Mouse (Mus musculus) myocyte (in vitro differentiated cells): ENCODE data around the gene Tmem161a.

Source experiments
- CEBPB ChIP-seq: IDR thresholded peaks from 2 replicates; pipeline ENCODE4 v1.6.1; 2011; ENCODE audit warnings: mild to moderate bottlenecking, moderate library complexity; ENCODE audit not compliant: poor library complexity, insufficient read depth, severe bottlenecking
- MAX ChIP-seq: IDR thresholded peaks from one replicate; pipeline ENCODE4 v1.6.1; 2011; ENCODE audit warnings: low read depth, mild to moderate bottlenecking, control low read depth
- MYOD1 ChIP-seq, 3 experiments: IDR thresholded peaks; one replicate each; pipeline ENCODE4 v1.6.1; 2011; ENCODE audit warnings: control low read depth in 2 of 3, low read depth in 2 of 3, mild to moderate bottlenecking in 2 of 3, moderate library complexity in 1 of 3; ENCODE audit not compliant: insufficient read length in 2 of 3, control insufficient read depth in 1 of 3
- POLR2A ChIP-seq: IDR thresholded peaks from one replicate; pipeline ENCODE4 v1.6.1; 2011; ENCODE audit warnings: low read depth, mild to moderate bottlenecking, control low read depth, moderate library complexity; ENCODE audit not compliant: insufficient read length
- POLR2AphosphoS2 ChIP-seq: IDR thresholded peaks from one replicate; pipeline ENCODE4 v1.6.1; 2011; ENCODE audit warnings: low read depth, control low read depth; ENCODE audit not compliant: insufficient read length
- SRF ChIP-seq: IDR thresholded peaks from one replicate; pipeline ENCODE4 v1.6.1; 2011; ENCODE audit warnings: low read depth; ENCODE audit not compliant: control insufficient read depth, insufficient read length
- TCF12 ChIP-seq: IDR thresholded peaks from one replicate; pipeline ENCODE4 v1.6.1; 2011; ENCODE audit warnings: mild to moderate bottlenecking, control low read depth; ENCODE audit not compliant: poor library complexity, insufficient read depth, severe bottlenecking
- USF1 ChIP-seq: IDR thresholded peaks from one replicate; pipeline ENCODE4 v1.6.1; 2011; ENCODE audit warnings: low read depth, mild to moderate bottlenecking, control low read depth, moderate library complexity

DNA sequence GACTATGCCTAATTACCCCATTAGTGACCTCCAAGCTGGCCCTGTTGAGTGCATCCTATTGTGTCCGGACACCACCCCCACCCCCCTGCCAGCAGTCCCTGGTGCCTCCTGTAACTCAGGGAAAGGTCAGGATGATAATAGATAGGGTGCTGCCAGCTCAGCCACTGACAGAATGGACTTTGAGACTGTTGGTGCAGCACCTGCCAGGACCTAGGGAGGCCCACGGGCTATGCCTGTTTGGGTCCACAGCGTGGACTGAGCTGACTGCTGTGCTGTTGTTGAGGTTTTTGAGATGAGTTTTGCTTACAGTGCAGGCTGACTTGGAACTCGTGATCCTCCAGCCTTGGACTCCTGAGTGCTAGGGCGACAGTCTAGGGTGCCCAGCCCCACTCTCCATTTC, 21.1 kb downstream of the Tmem161a start:
- TF ChIP-seq POLR2A: no peak
- no peak for TF ChIP-seq TCF12
- TF ChIP-seq USF1: no peak
- no peak for TF ChIP-seq POLR2AphosphoS2
- no peak for TF ChIP-seq SRF
- TF ChIP-seq MYOD1 (IDR thresholded peaks at IDR 0.05; ENCODE audit: control insufficient read depth in 1 of 3, insufficient read length in 2 of 3, low read depth in 2 of 3): no peak
- no peak for TF ChIP-seq MAX
- no peak for TF ChIP-seq CEBPB
